Mouse (Mus musculus): ENCODE data around the gene Plvap. TPM values are rescaled to one million over a fixed set of nuclear protein-coding genes. Genes with fewer than 3 reads are reported as not detected.

Gene Plvap
- total RNA-seq, 2 experiments from 2014 or later: 26.6 to 35.3 TPM

- no peak for DNase-seq (ENCODE audit: low spot score)
- intact Hi-C loops (cut with DNase I): loop anchor here (10.0 kb wide), 1 partner anchor 576 kb away; the partner anchor contains the start of genes Rpl18a and Slc5a5
Measured at GRCm38 (mm10) chr8:71470146-71470912, 41.2 kb downstream of the Plvap start.

DNA sequence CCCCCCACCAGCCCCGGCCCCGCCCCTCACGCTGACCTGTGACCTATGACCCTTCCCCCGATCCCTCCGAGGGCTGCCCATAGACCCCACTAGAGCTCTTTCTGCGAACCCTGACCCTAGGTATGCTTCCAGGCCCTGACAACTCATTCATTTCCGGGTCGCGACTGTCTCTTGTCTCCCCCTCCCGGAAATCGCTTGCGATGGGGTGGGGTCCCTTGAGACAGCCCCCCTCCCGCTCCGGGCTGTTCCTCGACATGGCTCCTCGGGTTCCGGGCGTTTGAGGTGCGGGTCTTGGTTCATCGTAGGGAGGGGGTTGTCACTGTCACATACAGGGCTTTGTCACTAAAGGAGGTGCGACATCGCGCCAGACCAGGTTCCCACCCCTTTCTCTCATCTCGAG lies 42.1 kb downstream of the Plvap start:
- intact Hi-C loops (cut with DNase I): no loop called here

GRCm38 (mm10) chr8:71468916-71469315 lies 42.6 kb downstream of the Plvap start, which contains the start of gene Dda1:
Gene Dda1 (plus strand): TSS chr8:71469199.
- DNase-seq (ENCODE audit: low spot score): peak; percentile 97
- intact Hi-C loops (cut with DNase I): no loop called here

More for the DNA sequence above, 42.1 kb downstream of the Plvap start:
- DNase-seq (ENCODE audit: low spot score): no peak

DNA sequence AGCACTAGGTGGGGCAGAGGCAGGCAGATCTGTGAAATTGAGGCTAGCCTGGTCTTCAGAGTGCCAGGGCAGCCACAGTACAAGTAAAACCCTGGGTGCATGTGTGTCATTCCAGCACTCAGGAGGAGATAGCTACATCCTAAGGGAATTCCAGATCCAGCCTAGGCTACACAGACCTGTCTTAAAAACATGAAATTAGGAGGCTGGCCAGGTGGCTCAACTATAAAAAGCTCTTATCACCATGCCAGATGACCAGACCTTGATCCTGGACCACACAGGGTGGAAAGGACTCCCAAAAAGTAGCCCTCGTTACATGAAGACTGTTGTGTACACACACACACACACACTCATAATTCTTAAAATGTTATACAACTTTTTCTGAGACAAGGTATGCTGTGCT lies 43.6 kb downstream of the Plvap start:
- intact Hi-C loops (cut with DNase I): no loop called here
- no peak for DNase-seq (ENCODE audit: low spot score)

- intact Hi-C loops (cut with DNase I): no loop called here
- no peak for DNase-seq (ENCODE audit: low spot score)
Measured at GRCm38 (mm10) chr8:71467201-71467600, 44.4 kb downstream of the Plvap start.

GRCm38 (mm10) chr8:71466198-71466597 lies 45.4 kb downstream of the Plvap start:
- no peak for DNase-seq (ENCODE audit: low spot score)
- intact Hi-C loops (cut with DNase I): no loop called here

DNA sequence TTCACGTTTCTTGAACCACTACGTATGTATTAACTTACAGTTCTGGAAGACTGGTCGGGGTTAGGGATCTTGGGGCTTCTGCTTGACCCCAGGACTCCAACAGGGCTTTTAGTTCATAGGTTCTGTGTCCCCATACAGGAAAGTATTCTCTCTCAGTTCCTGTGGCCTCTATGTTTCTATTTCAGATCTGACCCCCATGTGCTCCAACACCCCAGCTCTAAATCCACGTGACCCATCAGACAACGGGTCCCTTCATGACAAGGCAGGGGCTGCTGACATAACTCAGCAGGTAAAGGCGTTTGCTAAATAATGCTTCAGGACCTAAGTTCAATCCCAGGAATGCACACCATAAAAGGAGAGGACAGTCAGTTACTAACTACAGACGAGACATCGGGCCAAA lies 45.8 kb downstream of the Plvap start:
- intact Hi-C loops (cut with DNase I): no loop called here
- no peak for DNase-seq (ENCODE audit: low spot score)

GRCm38 (mm10) chr8:71464513-71465500 lies 46.7 kb downstream of the Plvap start, which contains the start of gene Mrpl34:
Gene Mrpl34 (plus strand): TSS chr8:71464959.
- intact Hi-C loops (cut with DNase I): no loop called here
- DNase-seq (ENCODE audit: low spot score): peak; percentile 98

GRCm38 (mm10) chr8:71463188-71464033 lies 48.1 kb downstream of the Plvap start, which contains the start of gene Abhd8:
Gene Abhd8 (minus strand): TSS chr8:71463655.
- peak; percentile 96 for DNase-seq (ENCODE audit: low spot score)
- intact Hi-C loops (cut with DNase I): no loop called here

- intact Hi-C loops (cut with DNase I): loop anchor here (1.0 kb wide), 1 partner anchor 83 kb away; no protein-coding TSS in a partner anchor
- no peak for DNase-seq (ENCODE audit: low spot score)
Measured at GRCm38 (mm10) chr8:71462786-71463185, 48.8 kb downstream of the Plvap start.

DNA sequence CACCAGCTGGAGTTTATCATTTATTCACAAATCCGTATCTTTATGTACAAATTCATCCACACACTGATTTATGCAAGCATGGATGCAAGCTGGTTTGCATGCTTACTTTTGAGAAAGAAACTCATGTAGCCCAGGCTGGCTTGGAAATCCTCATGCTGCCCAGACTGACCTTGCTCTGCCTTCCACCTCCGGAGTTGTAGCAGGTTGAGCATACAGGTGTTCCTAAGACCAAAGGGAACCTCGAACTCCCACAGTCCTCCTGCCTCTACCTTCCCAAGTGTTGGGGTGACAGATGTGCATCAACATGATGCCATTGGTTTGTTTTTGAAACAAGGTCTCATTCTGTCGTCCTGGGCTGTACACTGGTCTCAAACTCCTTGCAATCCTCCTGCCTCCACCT lies 49.4 kb downstream of the Plvap start:
- intact Hi-C loops (cut with DNase I): loop anchor here (1.0 kb wide), 1 partner anchor 83 kb away; no protein-coding TSS in a partner anchor
- DNase-seq (ENCODE audit: low spot score): no peak

DNA sequence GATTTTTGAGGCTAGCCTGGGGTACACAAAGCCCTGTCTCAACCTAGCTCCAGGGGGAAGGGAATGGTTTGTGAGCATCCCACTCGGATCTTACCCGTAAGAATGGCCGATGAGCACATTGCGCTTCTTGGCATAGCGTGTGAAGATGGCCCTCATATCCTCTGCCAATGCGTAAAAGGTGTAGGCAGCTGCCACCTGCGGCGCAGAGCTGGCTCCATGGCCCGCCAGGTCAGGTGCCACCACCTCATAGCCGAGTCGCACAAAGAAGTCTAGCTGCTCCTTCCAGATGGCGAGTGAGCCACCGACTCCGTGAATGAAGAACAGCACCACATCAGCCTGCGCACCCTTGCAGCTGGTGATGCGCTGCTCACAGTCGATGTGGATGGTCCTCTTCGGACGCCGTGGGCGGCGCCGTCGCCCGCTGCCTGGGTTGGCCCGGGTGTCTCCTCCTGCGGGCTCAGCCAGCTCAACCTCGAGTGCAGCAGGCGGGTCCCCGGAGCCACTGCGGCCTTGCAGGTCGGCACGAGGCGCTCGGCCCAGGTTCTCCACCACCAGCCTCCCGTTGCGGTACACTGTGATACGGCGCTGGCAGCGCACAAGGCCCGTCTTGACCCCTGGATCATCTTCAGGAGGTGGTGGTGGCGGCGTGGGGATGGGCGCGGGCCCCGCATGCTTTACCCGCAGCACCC lies 50.3 kb downstream of the Plvap start:
- intact Hi-C loops (cut with DNase I): loop anchor here (2.0 kb wide), 1 partner anchor 18 kb away; no protein-coding TSS in a partner anchor

DNA sequence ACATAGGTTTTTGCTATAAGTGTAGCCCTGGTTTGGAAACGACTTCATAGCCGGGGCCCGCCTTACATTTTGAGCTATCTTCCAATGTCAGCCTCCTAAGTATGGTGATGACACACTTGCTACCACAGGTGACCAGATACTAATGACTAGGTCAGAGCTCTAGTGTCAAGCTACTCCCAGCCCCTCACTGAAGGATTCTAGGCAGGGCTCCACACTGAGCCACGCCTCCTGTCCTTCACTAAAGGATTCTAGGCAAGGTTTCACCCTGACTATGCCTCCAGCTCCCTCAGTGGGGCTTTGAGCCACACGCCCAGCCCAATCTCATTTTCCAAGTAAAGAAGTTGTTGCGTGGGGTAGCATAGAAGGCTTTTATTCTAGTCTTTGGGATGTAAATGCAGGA lies 50.8 kb downstream of the Plvap start:
- intact Hi-C loops (cut with DNase I): loop anchor here (2.0 kb wide), 1 partner anchor 18 kb away; no protein-coding TSS in a partner anchor

More for the DNA sequence above, 50.3 kb downstream of the Plvap start:
- no peak for DNase-seq (ENCODE audit: low spot score)

GRCm38 (mm10) chr8:71457659-71458270 lies 53.8 kb downstream of the Plvap start:
- intact Hi-C loops (cut with DNase I): no loop called here
- no peak for DNase-seq (ENCODE audit: low spot score)

More for the DNA sequence above, 50.8 kb downstream of the Plvap start:
- no peak for DNase-seq (ENCODE audit: low spot score)

DNA sequence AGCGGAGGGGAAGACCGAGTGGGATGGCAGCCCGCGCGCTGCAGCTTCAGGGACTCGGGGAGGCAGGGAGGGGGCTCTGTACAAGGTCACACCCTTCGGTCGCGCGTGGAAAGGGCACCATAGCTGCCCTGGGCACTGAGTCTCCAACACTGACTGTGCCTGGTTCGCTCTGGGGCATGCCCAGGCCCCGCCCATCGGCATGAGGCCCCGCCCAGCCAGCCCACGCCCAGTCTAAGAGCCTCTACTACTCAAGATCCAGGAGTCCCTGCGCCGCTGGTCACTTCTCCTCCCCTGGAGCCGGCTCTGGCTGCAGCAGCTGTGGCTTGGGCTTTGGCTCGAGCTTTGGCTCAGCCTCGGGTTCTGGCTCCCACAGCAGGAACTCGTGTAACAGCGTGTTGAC lies 54.6 kb downstream of the Plvap start:
- intact Hi-C loops (cut with DNase I): no loop called here
- DNase-seq (ENCODE audit: low spot score): no peak

GRCm38 (mm10) chr8:71454668-71455067 lies 56.9 kb downstream of the Plvap start:
- intact Hi-C loops (cut with DNase I): no loop called here
- no peak for DNase-seq (ENCODE audit: low spot score)

GRCm38 (mm10) chr8:71452669-71453068 lies 58.9 kb downstream of the Plvap start:
- no peak for DNase-seq (ENCODE audit: low spot score)
- intact Hi-C loops (cut with DNase I): no loop called here

DNA sequence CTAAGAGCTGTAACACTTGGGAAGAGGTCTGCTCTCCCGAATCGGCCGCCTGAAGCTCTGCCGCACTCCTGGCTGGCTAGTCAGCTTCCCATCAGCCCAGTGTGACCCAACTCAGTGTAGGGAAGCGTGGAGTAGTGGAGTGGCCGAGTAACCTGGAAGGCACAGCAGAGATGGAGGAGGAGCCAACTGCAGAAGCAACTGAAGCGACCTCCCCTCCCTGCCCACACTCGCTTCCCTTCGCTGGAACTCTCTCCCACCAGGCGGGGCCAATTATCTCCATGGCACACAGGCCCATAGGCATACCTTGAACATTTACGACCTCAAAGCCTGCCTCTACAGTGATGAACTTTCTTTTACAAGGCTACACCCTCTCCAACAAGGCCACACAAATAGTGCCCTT lies 59.8 kb downstream of the Plvap start:
- intact Hi-C loops (cut with DNase I): no loop called here
- no peak for DNase-seq (ENCODE audit: low spot score)
